Mouse (Mus musculus) embryonic fibroblast, embryonic 13.5 days (primary cell): ENCODE results near the gene Atp1b2.

Experiments used
- CTCF ChIP-seq: IDR thresholded peaks from 2 replicates; pipeline ENCODE4 v1.5.1; 2011; ENCODE audit warnings: mild to moderate bottlenecking, control low read depth, low read length, moderate library complexity, borderline replicate concordance; ENCODE audit not compliant: insufficient read depth
- POLR2A ChIP-seq: IDR thresholded peaks from 2 replicates; pipeline ENCODE4 v1.6.1; 2011; ENCODE audit warnings: low read depth, mild to moderate bottlenecking, control low read depth, low read length, moderate library complexity

- TF ChIP-seq CTCF (no peak), POLR2A (no peak)
Observed at GRCm38 (mm10) chr11:69592799-69593198, 12.9 kb downstream of the Atp1b2 start.
